Mouse (Mus musculus) embryonic facial prominence, embryonic 15.5 days (tissue): ENCODE data around the gene Rtn3. TPM values are rescaled to one million over a fixed set of nuclear protein-coding genes. Genes with fewer than 3 reads are reported as not detected.
A peak's percentile ranks its signal among the peaks of the same experiment; 100 is the strongest.

Source experiments
- ATAC-seq: fragments of 200-750 bp; cut with Nextera tagmentation; 2 replicates; pipeline ENCODE4 v1.8.0; 2017; ENCODE audit warnings: low read depth, moderate TSS enrichment; ENCODE audit not compliant: insufficient number of reproducible peaks, low FRiP score, low TSS enrichment
- H3K27ac ChIP-seq: fragments of 300-500 bp; sonication (generic); replicated peaks from 2 replicates; pipeline ENCODE4 v1.5.1; 2015; ENCODE audit warnings: mild to moderate bottlenecking, inconsistent platforms
- H3K27me3 ChIP-seq: fragments of 300-500 bp; sonication (generic); 2 replicates; pipeline ENCODE4 v1.6.1; 2015; ENCODE audit warnings: inconsistent platforms
- H3K36me3 ChIP-seq: fragments of 300-500 bp; sonication (generic); 2 replicates; pipeline ENCODE4 v1.6.1; 2015; ENCODE audit warnings: mild to moderate bottlenecking, inconsistent platforms
- H3K4me1 ChIP-seq: fragments of 300-500 bp; sonication (generic); 2 replicates; pipeline ENCODE4 v1.6.1; 2015; ENCODE audit warnings: inconsistent platforms
- H3K4me2 ChIP-seq: fragments of 300-500 bp; sonication (generic); replicated peaks from 2 replicates; pipeline ENCODE4 v1.6.1; 2015; ENCODE audit warnings: mild to moderate bottlenecking, inconsistent platforms
- H3K4me3 ChIP-seq: fragments of 300-500 bp; sonication (generic); replicated peaks from 2 replicates; pipeline ENCODE4 v1.5.1; 2015; ENCODE audit warnings: mild to moderate bottlenecking, inconsistent platforms
- H3K9ac ChIP-seq: fragments of 300-500 bp; sonication (generic); 2 replicates; pipeline ENCODE4 v1.6.1; 2015; ENCODE audit warnings: inconsistent platforms
- H3K9me3 ChIP-seq: fragments of 300-500 bp; sonication (generic); replicated peaks from 2 replicates; pipeline ENCODE4 v1.6.1; 2016; ENCODE audit warnings: inconsistent platforms
- WGBS: fragments of 180-500 bp; shearing (Covaris S2); methylation state at CpG from one replicate; pipeline ENCODE4 v1.1.7; 2015; 5-methylcytosine and 5-hydroxymethylcytosine counted together
- polyA plus RNA-seq: library from polyadenylated mRNA; unstranded; fragments of >200 nt; fragmentation: Nextera tagmentation; extraction: Ambion mirVana; gene quantifications from 2 replicates; pipeline ENCODE4 v1.2.1, GENCODE M21; 2015

Rtn3 gene
- polyA plus RNA-seq, 1 experiment from 2014 or later, result 138 TPM

DNA sequence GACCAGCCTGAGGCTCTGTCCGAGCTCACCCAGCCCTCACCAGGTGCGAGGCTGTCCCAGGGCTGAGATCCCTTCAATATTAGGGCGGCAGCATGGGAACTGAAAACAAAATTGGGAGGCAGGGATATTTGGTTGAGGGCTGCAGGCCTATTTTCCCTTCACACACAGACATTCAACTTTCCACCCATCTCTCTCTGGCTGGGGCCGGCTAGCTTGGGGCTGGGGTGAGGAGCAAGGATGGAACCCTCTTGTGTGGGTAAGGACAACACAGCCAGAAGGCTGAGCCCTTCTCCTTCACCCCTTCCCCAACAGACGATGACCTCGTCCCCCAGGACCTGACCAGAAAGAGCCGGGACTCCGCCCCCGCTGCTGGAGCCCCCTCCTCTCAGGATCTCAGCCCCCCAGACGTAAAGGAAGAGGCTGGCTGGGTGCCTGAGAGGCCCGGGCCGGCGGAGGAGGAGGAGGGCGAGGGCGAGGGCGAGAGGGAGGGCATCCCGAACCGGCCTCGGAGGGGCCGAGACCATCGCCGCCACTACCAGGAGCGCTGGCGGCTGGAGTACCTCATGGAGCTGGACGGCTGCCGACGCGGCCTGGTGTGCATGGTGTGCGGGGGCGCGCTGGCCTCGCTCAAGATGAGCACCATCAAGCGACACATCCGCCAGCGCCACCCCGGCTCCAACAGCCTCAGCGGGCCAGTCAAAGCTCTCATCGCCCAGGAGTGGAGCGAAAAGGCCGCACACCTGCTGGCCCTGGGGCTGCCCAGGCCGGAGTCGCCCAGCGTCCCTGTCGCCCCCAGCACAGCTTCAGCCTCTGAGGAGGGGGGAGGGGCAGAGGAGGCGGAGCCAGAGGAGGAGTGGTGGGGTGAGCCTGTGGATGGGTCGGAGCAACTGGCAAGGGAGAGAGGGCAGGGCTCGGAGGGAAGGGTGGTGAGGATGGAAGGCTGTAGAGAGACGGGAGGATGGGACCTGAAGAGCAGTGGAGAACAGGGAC is 61.2 kb downstream of the Rtn3 start:
- 16% methylated on average over 48 of the region's 48 CpGs for WGBS
- peak; percentile 6; the same call in 1 of the 2 replicates for ATAC-seq
- peaks cover 30% of the 10 kb centered on the region for H3K36me3 ChIP-seq
- H3K9ac ChIP-seq, result peak overlapping the region; percentile 6; the same call in 1 of the 2 replicates
- no peaks in the 10 kb centered on the region for H3K27me3 ChIP-seq
- H3K9me3 ChIP-seq, result no peaks in the 10 kb centered on the region
- peak overlapping the region; percentile 24 for H3K4me3 ChIP-seq
- peaks cover 68% of the 10 kb centered on the region for H3K4me1 ChIP-seq
- peak overlapping the region; percentile 61 for H3K27ac ChIP-seq
- H3K4me2 ChIP-seq, result peak overlapping the region; percentile 42

DNA sequence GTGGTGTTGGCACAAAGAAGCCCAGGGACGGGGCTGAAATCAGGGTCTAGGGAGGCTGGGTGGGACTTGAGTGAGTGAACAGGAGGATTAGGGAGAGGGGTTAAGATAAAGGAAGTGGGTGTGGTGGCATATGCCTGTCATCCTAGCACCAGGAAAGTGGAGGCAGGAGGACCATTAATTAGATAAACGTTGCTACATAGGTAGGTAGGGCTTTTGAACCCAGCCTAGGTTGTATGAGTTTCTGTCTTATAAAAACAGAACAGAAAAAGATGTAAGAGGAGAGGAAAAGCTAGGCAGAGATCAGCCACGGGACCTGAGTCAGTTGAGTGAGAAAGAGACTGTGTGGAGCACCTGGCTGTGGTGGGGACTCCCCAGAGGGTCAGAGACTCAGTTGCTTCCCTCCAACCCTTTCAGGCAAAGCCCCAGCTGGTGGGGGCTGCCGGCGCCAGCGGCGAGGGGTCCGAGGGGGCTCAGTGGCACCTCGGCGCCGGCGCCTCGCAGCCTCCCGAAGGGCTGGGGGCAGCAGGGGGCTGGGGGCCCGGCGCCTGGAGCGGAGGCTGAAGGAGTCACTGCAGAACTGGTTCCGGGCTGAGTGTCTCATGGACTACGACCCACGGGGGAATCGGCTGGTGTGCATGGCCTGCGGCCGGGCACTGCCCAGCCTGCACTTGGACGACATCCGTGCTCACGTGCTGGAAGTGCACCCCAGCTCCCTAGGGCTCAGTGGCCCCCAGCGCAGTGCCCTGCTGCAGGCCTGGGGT is 62.1 kb downstream of the Rtn3 start:
- Histone ChIP-seq H3K9me3 (no peaks in the 10 kb centered on the region), H3K27me3 (no peaks in the 10 kb centered on the region), H3K4me2 (peak overlapping the region; percentile 42), H3K4me3 (0 out of 2 replicates have a peak overlapping the region, but pooled peaks have one; percentile 24), H3K4me1 (peaks cover 73% of the 10 kb centered on the region), H3K9ac (no peak overlapping the region), H3K36me3 (peaks cover 21% of the 10 kb centered on the region), H3K27ac (peak overlapping the region; percentile 61; the same call in 1 of the 2 replicates)
- no peak for ATAC-seq
- WGBS, result 53% methylated on average over 27 of the region's 27 CpGs

DNA sequence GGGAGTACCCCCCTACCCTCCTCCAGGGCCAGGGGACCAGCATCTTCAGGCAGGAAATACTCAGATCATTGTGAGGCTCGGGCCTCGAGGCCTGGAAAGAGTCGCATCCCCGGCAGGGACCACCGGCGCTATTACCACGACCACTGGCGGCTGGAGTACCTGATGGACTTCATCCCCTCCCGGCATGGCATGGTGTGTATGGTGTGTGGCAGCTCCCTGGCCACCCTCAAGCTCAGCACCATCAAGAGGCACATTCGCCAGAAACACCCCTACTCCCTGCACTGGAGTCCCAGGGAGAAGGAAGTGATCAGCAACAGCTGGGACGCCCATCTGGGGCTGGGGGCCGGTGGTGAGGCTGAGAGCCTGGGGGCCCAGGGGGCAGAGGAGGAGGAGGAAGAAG is 63.0 kb downstream of the Rtn3 start:
- peak overlapping the region; percentile 85 for H3K4me2 ChIP-seq
- H3K9me3 ChIP-seq, result no peaks in the 10 kb centered on the region
- no peaks in the 10 kb centered on the region for H3K27me3 ChIP-seq
- no peak overlapping the region for H3K4me3 ChIP-seq
- 39% methylated on average over 12 of the region's 12 CpGs for WGBS
- no peak for ATAC-seq
- peaks cover 77% of the 10 kb centered on the region for H3K4me1 ChIP-seq
- no peak overlapping the region for H3K9ac ChIP-seq
- H3K36me3 ChIP-seq, result peaks cover 17% of the 10 kb centered on the region; the same call in 1 of the 2 replicates
- H3K27ac ChIP-seq, result no peak overlapping the region

DNA sequence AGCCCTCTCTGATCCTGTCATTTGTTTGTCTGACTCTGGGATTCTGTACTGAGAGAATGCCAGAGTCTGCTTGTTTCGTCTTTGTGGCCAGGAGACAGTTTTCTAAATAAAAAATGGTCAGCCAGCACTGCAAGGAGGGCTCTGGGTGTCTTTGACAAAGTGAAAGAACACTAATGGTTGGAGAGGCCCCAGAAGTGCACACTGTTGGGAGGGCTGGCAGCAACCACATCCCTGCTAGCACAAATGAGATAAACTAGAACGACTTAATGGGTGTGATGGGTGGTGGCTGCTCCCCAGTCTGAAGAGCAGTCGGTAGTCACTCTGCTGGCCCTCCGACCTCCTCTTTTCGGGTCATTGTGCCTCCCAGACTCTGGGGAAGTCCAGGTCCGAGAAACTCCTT is 63.9 kb downstream of the Rtn3 start:
- Histone ChIP-seq H3K36me3 (peaks cover 14% of the 10 kb centered on the region; the same call in 1 of the 2 replicates), H3K9me3 (no peaks in the 10 kb centered on the region), H3K4me1 (peaks cover 68% of the 10 kb centered on the region), H3K27ac (no peak overlapping the region), H3K27me3 (no peaks in the 10 kb centered on the region), H3K9ac (peak overlapping the region; percentile 28; the same call in 1 of the 2 replicates), H3K4me2 (peak overlapping the region; percentile 85), H3K4me3 (peak overlapping the region; percentile 86)
- ATAC-seq, result no peak
- 26% methylated on average over 6 of the region's 6 CpGs for WGBS

DNA sequence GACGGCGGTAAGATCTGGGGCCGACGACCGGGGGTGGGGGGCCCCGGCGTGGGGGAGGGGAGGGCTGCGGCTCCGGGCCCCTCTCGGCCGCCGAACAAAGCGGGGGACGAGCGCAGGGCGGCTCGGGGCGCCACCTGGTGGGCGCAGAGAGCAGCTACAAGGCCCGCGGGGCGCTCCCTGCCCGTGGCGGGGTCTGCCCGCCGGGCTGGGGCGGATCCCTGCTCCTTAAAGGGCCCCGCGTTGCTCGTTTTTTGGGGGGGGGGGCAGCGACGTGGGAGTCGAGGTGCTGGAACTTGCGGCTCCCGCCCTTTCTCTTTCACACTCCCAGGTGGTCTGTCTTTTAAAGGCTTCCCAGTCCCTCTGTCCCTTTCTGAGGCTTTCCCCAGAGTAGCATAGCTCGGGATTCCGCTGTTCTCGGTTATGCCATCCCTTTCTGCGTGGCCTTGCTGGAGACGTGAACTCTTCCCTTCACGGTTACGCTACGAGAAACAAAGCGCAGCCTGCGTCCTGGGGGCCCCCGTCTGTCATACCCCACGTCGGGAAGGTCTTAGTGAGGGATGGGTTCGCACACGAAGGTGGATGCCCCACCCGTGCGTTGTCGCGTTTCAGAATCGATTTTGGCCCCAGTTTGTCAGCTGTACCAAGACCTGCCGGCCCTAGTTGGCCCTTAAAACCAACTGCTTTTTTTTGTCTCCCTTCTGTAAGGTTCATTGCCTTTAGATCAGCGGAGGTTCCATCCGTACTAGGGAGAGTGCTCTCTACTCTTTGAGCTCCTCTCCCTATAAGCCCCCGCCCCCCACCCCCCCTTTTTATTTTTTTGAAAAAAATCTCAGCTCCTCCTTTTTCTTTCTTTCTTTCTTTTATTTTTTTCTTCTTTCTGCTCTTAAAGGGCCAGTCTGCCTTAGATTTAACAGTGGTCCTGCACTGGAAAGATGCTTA is 64.9 kb downstream of the Rtn3 start:
- Histone ChIP-seq H3K9me3 (no peaks in the 10 kb centered on the region), H3K4me2 (peak overlapping the region; percentile 85), H3K27ac (peak overlapping the region; percentile 94), H3K9ac (peak overlapping the region; percentile 98), H3K27me3 (no peaks in the 10 kb centered on the region), H3K4me1 (peaks cover 59% of the 10 kb centered on the region), H3K36me3 (peaks cover 11% of the 10 kb centered on the region; the same call in 1 of the 2 replicates), H3K4me3 (peak overlapping the region; percentile 86)
- under 1% methylated on average over 57 of the region's 59 CpGs for WGBS
- ATAC-seq, result peak; percentile 62

DNA sequence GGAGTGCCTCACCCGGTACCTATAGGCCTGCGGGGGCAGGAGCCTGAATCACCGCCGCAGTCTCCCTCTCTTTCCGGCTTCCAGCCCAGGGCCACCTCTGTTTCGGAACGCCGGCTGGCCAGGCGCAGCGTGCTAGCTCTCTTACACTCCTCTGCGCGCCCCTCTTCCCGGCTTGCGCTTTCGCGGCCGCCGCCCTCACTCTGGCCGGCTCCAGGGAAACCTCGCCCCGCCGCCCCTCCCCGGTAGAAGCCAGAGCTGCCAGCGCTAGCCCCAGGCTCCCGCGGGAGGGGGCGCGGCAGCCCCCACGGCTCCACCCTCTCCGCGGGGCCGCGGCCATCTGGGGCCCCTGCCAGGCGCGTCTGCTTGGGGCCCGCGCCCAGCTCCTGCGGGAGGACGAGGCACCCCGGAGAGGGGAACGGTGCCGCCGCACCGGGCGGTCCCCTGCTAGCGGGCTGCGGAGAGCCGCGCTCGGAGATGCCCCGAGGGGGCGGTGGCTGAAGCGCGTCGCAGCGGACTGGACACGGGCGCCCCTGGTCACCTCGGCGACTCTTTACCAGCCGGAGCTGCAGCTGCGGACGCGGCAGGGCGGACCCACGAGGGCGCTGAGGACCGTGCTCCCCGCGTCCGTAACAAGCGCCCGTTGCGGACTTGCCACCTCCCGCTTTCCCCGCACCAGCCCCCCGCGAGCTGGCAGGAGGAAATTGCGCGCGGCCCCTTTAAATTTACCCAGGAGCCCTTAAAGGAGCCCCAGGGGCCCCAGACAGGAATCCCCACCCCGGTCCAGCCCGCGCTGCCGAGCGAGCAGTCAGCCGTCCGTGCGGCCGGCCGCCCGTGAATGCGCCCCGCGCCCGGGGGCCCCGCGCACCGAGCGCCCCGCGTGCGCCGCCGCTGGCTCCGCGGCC is 66.0 kb downstream of the Rtn3 start, which contains the start of gene 2700081O15Rik:
Gene 2700081O15Rik (plus strand): TSS at position 792 of the 902 bp plus-strand sequence.
- Histone ChIP-seq H3K4me1 (peaks cover 48% of the 10 kb centered on the region), H3K27ac (peak within 1 kb of the TSS; percentile 94), H3K27me3 (no peaks in the 10 kb centered on the region), H3K36me3 (0 out of 2 replicates have a peak, but pooled peaks cover 3% of the 10 kb centered on the region), H3K9me3 (no peaks in the 10 kb centered on the region), H3K4me3 (peak within 1 kb of the TSS; percentile 86), H3K9ac (peak within 1 kb of the TSS; percentile 98), H3K4me2 (peak within 1 kb of the TSS; percentile 85)
- under 1% methylated on average over 103 of the region's 107 CpGs for WGBS
- ATAC-seq, result peak; percentile 76

DNA sequence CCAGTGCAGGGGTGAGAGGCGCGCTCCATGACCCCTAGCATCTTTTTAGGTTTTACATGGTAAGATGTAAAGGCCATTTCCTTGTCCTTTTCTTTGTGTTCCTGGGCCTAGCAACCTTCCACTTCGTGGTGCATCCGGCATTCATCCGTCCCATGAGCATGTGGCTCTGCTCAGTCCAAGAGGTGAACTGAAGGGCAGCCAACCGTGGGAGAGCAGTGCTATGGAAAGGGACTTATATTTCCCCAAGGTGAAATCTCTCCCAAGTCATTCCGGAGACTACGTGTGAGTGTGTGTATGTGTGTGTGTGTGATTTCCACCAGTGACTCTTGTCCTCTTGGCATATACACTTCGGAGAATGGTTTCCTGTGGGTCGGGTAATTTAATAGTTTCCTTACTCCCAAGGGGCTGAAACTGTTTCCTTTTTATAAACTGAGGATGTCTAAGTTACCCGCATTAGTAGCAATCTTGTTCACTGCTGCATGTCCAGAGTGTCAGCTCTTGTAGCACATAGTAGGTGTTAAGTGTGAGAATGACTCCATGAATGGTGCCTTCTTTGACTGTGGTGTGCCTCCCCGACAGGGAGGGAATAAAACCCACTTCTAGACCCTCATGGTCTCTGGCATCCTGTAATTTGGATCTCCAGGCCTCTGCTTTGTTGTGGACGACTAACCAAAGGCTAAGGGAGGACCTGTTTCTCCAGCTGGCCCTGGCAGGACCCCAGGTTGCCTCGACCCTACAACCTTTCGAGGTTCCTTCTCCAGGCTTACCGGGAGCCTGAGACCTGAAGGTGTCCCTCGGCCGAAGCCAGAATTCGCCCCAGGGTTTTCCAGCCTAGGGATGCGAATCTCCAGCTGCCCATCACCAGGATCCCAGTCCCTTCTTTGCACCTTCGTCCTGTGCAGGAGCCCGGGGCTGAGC is 66.9 kb downstream of the Rtn3 start:
- Histone ChIP-seq H3K27me3 (no peaks in the 10 kb centered on the region), H3K4me2 (peak overlapping the region; percentile 85), H3K4me1 (peaks cover 39% of the 10 kb centered on the region), H3K9me3 (no peaks in the 10 kb centered on the region), H3K4me3 (peak overlapping the region; percentile 86), H3K36me3 (0 out of 2 replicates have a peak, but pooled peaks cover 3% of the 10 kb centered on the region), H3K27ac (peak overlapping the region; percentile 94), H3K9ac (peak overlapping the region; percentile 98)
- 27% methylated on average over 22 of the region's 22 CpGs for WGBS
- ATAC-seq, result no peak

DNA sequence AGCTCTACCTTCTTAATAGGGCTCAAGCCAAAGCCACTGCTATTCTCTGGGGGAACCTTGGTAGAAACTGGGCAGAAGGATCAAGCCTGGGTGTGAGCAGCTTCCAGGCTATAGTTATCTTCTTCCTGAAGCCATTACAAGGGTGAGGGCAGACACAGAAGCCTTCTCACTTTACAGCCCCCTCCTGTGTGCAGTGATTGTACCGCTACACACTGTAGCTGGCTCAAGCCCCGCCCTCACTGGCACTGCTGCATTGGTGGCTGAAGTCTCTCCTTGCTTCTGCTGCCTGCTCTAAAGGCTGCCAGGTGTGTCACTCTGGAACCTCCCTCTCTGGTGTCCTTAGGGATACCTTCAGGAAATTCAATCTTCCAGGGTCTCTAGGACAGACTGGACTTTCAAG is 70.7 kb downstream of the Rtn3 start:
- Histone ChIP-seq H3K4me2 (no peak overlapping the region), H3K36me3 (no peaks in the 10 kb centered on the region)
- WGBS, result 38% methylated on average over 2 of the region's 2 CpGs

More for the DNA sequence above, 70.7 kb downstream of the Rtn3 start:
- ATAC-seq, result no peak
- H3K9me3 ChIP-seq, result no peaks in the 10 kb centered on the region
- H3K9ac ChIP-seq, result no peak overlapping the region
- peaks cover 13% of the 10 kb centered on the region for H3K4me1 ChIP-seq
- no peaks in the 10 kb centered on the region for H3K27me3 ChIP-seq
- H3K27ac ChIP-seq, result no peak overlapping the region
- no peak overlapping the region for H3K4me3 ChIP-seq
